Mouse (Mus musculus) myocyte (in vitro differentiated cells): ENCODE results near the gene Zfp128.

Experiments used
- MAX ChIP-seq: IDR thresholded peaks from one replicate; pipeline ENCODE4 v1.6.1; 2011; ENCODE audit warnings: low read depth, mild to moderate bottlenecking, control low read depth
- MYOG ChIP-seq, 3 experiments: IDR thresholded peaks; one replicate each; pipeline ENCODE4 v1.6.1; 2011; ENCODE audit warnings: control low read depth in 2 of 3, low read depth in 2 of 3, mild to moderate bottlenecking in 2 of 3; ENCODE audit not compliant: insufficient read length in 2 of 3, control insufficient read depth in 1 of 3, insufficient read depth in 1 of 3
- POLR2A ChIP-seq: IDR thresholded peaks from one replicate; pipeline ENCODE4 v1.6.1; 2011; ENCODE audit warnings: low read depth, mild to moderate bottlenecking, control low read depth, moderate library complexity; ENCODE audit not compliant: insufficient read length

- TF ChIP-seq POLR2A, result no peak
- TF ChIP-seq MAX, result no peak
- no peak for TF ChIP-seq MYOG (IDR thresholded peaks at IDR 0.05; ENCODE audit: control insufficient read depth in 1 of 3, insufficient read depth in 1 of 3, insufficient read length in 2 of 3, low read depth in 2 of 3)
These were observed 24.2 kb downstream of the Zfp128 start for GRCm38 (mm10) chr7:12905146-12905545.
